7 mouse cellular contexts compared by ENCODE assay signal in the genomic region with DNA sequence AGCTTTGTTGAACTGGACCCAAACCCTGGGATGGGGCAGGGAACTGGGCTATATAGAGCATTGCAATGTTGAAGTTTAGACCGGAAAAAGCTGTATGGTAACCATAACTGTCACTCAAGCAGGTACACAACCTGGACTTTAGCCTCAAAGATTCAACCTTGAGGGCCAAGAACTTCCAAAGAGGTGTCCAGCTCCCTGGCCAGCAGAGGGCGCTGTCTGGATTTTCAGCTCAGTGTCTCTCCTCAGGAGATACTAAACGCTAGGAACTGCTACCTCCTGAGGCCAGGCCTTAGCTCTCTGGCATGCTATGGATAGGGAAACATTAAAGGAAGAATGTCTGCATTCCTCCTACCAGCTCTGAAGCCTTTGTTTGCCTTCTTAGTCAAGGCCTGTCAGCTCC.
A peak's percentile ranks its signal among the peaks of the same experiment; 100 is the strongest.
DNase-seq lines count a peak whose midpoint lies in the region; ATAC-seq and TF ChIP-seq lines count a peak whose summit lies in the region.

No protein-coding gene starts in this region.

- H3K4me1 ChIP-seq in kidney, embryonic 14.5 days (ENCODE audit: control insufficient read depth, insufficient read depth, low read length), result peaks cover 9% of the 10 kb centered on the region; the same call in 1 of the 2 replicates
- no peaks in the 10 kb centered on the region for H3K4me1 ChIP-seq in ES-Bruce4 (ENCODE audit: control insufficient read depth, insufficient read depth, low read length)
- peaks cover 12% of the 10 kb centered on the region for H3K4me1 ChIP-seq in hindbrain, embryonic 14.5 days (replicated peaks; ENCODE audit: control insufficient read depth, insufficient read depth, low read length)

- H3K4me3 ChIP-seq in kidney, embryonic 14.5 days (ENCODE audit: low read length), result no peak overlapping the region
- no peak overlapping the region for H3K4me3 ChIP-seq in ES-Bruce4 (ENCODE audit: low read depth, low read length)
- H3K4me3 ChIP-seq in hindbrain, embryonic 14.5 days (replicated peaks; ENCODE audit: low read length), result no peak overlapping the region

- peaks cover 9% of the 10 kb centered on the region for H3K27me3 ChIP-seq in kidney, embryonic 14.5 days (ENCODE audit: control insufficient read depth, insufficient read depth, low read length)
- no peaks in the 10 kb centered on the region for H3K27me3 ChIP-seq in ES-Bruce4 (ENCODE audit: control insufficient read depth, insufficient read depth, low read length, poor library complexity, severe bottlenecking)
- no peaks in the 10 kb centered on the region for H3K27me3 ChIP-seq in hindbrain, embryonic 14.5 days (ENCODE audit: control insufficient read depth, insufficient read depth, low read length)

- no peak overlapping the region for H3K9ac ChIP-seq in kidney, embryonic 14.5 days (ENCODE audit: low read depth, low read length)
- no peak overlapping the region for H3K9ac ChIP-seq in ES-Bruce4 (ENCODE audit: low read depth, poor library complexity, severe bottlenecking)
- no peak overlapping the region for H3K9ac ChIP-seq in hindbrain, embryonic 14.5 days

- no peaks in the 10 kb centered on the region for H3K36me3 ChIP-seq in kidney, embryonic 14.5 days (ENCODE audit: control insufficient read depth, insufficient read depth, low read length)
- H3K36me3 ChIP-seq in ES-Bruce4 (ENCODE audit: control insufficient read depth, insufficient read depth, low read length, poor library complexity, severe bottlenecking), result no peaks in the 10 kb centered on the region
- no peaks in the 10 kb centered on the region for H3K36me3 ChIP-seq in hindbrain, embryonic 14.5 days (replicated peaks; ENCODE audit: control insufficient read depth, insufficient read depth)

- DNase-seq in kidney, adult 9 months, result peak; percentile 42
- peak; percentile 43 for DNase-seq in adrenal gland, adult 2 months
- DNase-seq in kidney, postnatal 14 days, result peak; percentile 28
- DNase-seq in spleen, postnatal 4 days (ENCODE audit: low spot score in 2 of 2), result peak; percentile 30 to 80
- DNase-seq in hindbrain, embryonic 14.5 days (ENCODE audit: low spot score), result no peak

- ATAC-seq in kidney, embryonic 14.5 days (ENCODE audit: low FRiP score, low TSS enrichment), result no peak
- no peak for ATAC-seq in hindbrain, embryonic 14.5 days (ENCODE audit: low FRiP score)

- TF ChIP-seq CTCF in ES-Bruce4 (IDR thresholded peaks at IDR 0.05; ENCODE audit: low read depth, low read length), result peak; percentile 61

- TF ChIP-seq EP300 in ES-Bruce4 (IDR thresholded peaks at IDR 0.05; ENCODE audit: insufficient read depth, low read depth, low read length), result no peak

- H3K9me3 ChIP-seq in kidney, embryonic 14.5 days (ENCODE audit: control insufficient read depth, low read length), result no peaks in the 10 kb centered on the region
- H3K9me3 ChIP-seq in ES-Bruce4 (replicated peaks; ENCODE audit: control insufficient read depth, insufficient read depth, low read length, poor library complexity, severe bottlenecking), result no peaks in the 10 kb centered on the region
- H3K9me3 ChIP-seq in hindbrain, embryonic 14.5 days (ENCODE audit: control insufficient read depth, low read length), result no peaks in the 10 kb centered on the region

- no peak overlapping the region for H3K27ac ChIP-seq in kidney, embryonic 14.5 days (ENCODE audit: low read depth, low read length)
- H3K27ac ChIP-seq in ES-Bruce4 (ENCODE audit: insufficient read depth, low read length), result no peak overlapping the region
- H3K27ac ChIP-seq in hindbrain, embryonic 14.5 days, result no peak overlapping the region

- WGBS in kidney, embryonic 14.5 days, result 39% methylated on average over 3 of the region's 3 CpGs
- WGBS in hindbrain, embryonic 14.5 days, result 43% methylated on average over 3 of the region's 3 CpGs

- no peak overlapping the region for H3K4me2 ChIP-seq in kidney, embryonic 14.5 days (replicated peaks; ENCODE audit: low read depth, low read length)
- H3K4me2 ChIP-seq in hindbrain, embryonic 14.5 days (replicated peaks), result no peak overlapping the region

- TF ChIP-seq POLR2A in ES-Bruce4 (IDR thresholded peaks at IDR 0.05; ENCODE audit: insufficient read depth, low read length), result no peak
